Mouse (Mus musculus) CH12.LX (cell line): ENCODE data around the gene Msrb2. TPM values are rescaled to one million over a fixed set of nuclear protein-coding genes. Genes with fewer than 3 reads are reported as not detected.

ENCODE experiments used
- DNase-seq: peaks from one replicate; pipeline ENCODE4 v3.0.0-alpha.2; 2013; ENCODE audit errors: extremely low read depth
- H3K27ac ChIP-seq: 2 replicates; pipeline ENCODE4 v1.5.1; 2012; ENCODE audit warnings: low read depth, mild to moderate bottlenecking, control low read depth, moderate library complexity; ENCODE audit not compliant: insufficient read depth
- H3K27me3 ChIP-seq: replicated peaks from 2 replicates; pipeline ENCODE3; 2012; ENCODE audit warnings: inconsistent platforms
- H3K36me3 ChIP-seq, 2 experiments: replicated peaks in 1 of 2; 2 replicates each; pipeline versions ENCODE3 to v1.6.1; 2012; ENCODE audit warnings: inconsistent platforms in 1 of 2, low read length in 1 of 2, mild to moderate bottlenecking in 1 of 2, mixed read lengths in 1 of 2, moderate library complexity in 1 of 2; ENCODE audit not compliant: control insufficient read depth in 1 of 2, insufficient read depth in 1 of 2
- H3K4me1 ChIP-seq, 2 experiments: 2 replicates each; pipeline ENCODE4 v1.6.1; 2012; ENCODE audit warnings: inconsistent platforms in 1 of 2, moderate library complexity in 1 of 2; ENCODE audit not compliant: insufficient read depth in 2 of 2, control insufficient read depth in 1 of 2
- H3K4me2 ChIP-seq: 2 replicates; pipeline ENCODE4 v1.6.1; 2012; ENCODE audit warnings: low read depth, mild to moderate bottlenecking, control low read depth; ENCODE audit not compliant: poor library complexity, insufficient read depth, severe bottlenecking
- H3K4me3 ChIP-seq, 3 experiments: fragments of 150-350 bp in 1 of 3; sonication (generic) in 1 of 3; replicated peaks in 1 of 3; 2 replicates each; pipeline versions ENCODE3 to v1.5.1; 2011 to 2012; ENCODE audit warnings: low read depth in 2 of 3, low read length in 2 of 3, mild to moderate bottlenecking in 2 of 3, moderate library complexity in 2 of 3, control low read depth in 1 of 3, improper control_type of control experiment in 1 of 3, inconsistent platforms in 1 of 3, mixed read lengths in 1 of 3; ENCODE audit not compliant: poor library complexity in 1 of 3
- H3K79me2 ChIP-seq: replicated peaks from 2 replicates; pipeline ENCODE4 v1.6.1; 2012; ENCODE audit warnings: mild to moderate bottlenecking, moderate library complexity; ENCODE audit not compliant: control insufficient read depth, poor library complexity, insufficient read depth, severe bottlenecking; ENCODE audit errors: extremely low read depth
- H3K9ac ChIP-seq: 2 replicates; pipeline ENCODE4 v1.6.1; 2012; ENCODE audit warnings: low read depth, mild to moderate bottlenecking, control low read depth, moderate library complexity; ENCODE audit not compliant: insufficient read depth
- H3K9me3 ChIP-seq: replicated peaks from 2 replicates; pipeline ENCODE3; 2012; ENCODE audit warnings: low read length, inconsistent platforms, mixed read lengths
- CHD1 ChIP-seq: IDR thresholded peaks from 2 replicates; pipeline ENCODE4 v1.6.1; 2012; ENCODE audit warnings: low read depth, low read length, improper control_type of control experiment, inconsistent platforms
- CTCF ChIP-seq, 2 experiments: IDR thresholded peaks in 1 of 2; conservative IDR thresholded peaks in 1 of 2; 2 replicates each; pipeline ENCODE4 v1.5.1; 2011 to 2012; ENCODE audit warnings: low read depth in 2 of 2, low read length in 2 of 2, improper control_type of control experiment in 1 of 2, inconsistent platforms in 1 of 2, mild to moderate bottlenecking in 1 of 2, moderate library complexity in 1 of 2
- ELF1 ChIP-seq: IDR thresholded peaks from 2 replicates; pipeline ENCODE4 v1.6.1; 2014; ENCODE audit warnings: low read depth, mild to moderate bottlenecking, inconsistent platforms, low read length, improper control_type of control experiment
- ETS1 ChIP-seq: conservative IDR thresholded peaks from 2 replicates; pipeline ENCODE4 v1.6.1; 2012; ENCODE audit warnings: low read depth, mild to moderate bottlenecking, inconsistent platforms, low read length, improper control_type of control experiment, moderate library complexity
- GABPA ChIP-seq: IDR thresholded peaks from 2 replicates; pipeline ENCODE4 v1.6.1; 2012; ENCODE audit warnings: low read depth, low read length, improper control_type of control experiment, inconsistent platforms; ENCODE audit not compliant: insufficient replicate concordance
- KAT2A ChIP-seq: IDR thresholded peaks from 2 replicates; pipeline ENCODE4 v1.6.1; 2012; ENCODE audit warnings: low read length, improper control_type of control experiment, inconsistent platforms; ENCODE audit not compliant: insufficient replicate concordance
- MAZ ChIP-seq: IDR thresholded peaks from 2 replicates; pipeline ENCODE4 v1.6.1; 2012; ENCODE audit warnings: low read depth, mild to moderate bottlenecking, inconsistent platforms, low read length, improper control_type of control experiment, moderate library complexity
- MXI1 ChIP-seq: IDR thresholded peaks from 2 replicates; pipeline ENCODE4 v1.6.1; 2011; ENCODE audit warnings: mild to moderate bottlenecking, low read depth, low read length, improper control_type of control experiment
- MYC ChIP-seq: IDR thresholded peaks from 2 replicates; pipeline ENCODE4 v1.6.1; 2011; ENCODE audit warnings: low read depth, mild to moderate bottlenecking, improper control_type of control experiment, low read length
- RAD21 ChIP-seq: IDR thresholded peaks from 2 replicates; pipeline ENCODE4 v1.6.1; 2011; ENCODE audit warnings: low read depth, mild to moderate bottlenecking, low read length, improper control_type of control experiment, moderate library complexity
- SMC3 ChIP-seq: IDR thresholded peaks from 2 replicates; pipeline ENCODE4 v1.6.1; 2011; ENCODE audit warnings: low read depth, low read length, improper control_type of control experiment
- USF1 ChIP-seq: IDR thresholded peaks from 2 replicates; pipeline ENCODE4 v1.6.1; 2014; ENCODE audit warnings: low read depth, mild to moderate bottlenecking, inconsistent platforms, low read length, improper control_type of control experiment
- USF2 ChIP-seq: conservative IDR thresholded peaks from 2 replicates; pipeline ENCODE4 v1.6.1; 2011; ENCODE audit warnings: low read depth, low read length, improper control_type of control experiment
- ZKSCAN1 ChIP-seq: IDR thresholded peaks from 2 replicates; pipeline ENCODE4 v1.6.1; 2012; ENCODE audit warnings: low read depth, inconsistent platforms, low read length, improper control_type of control experiment, borderline replicate concordance
- dilution Hi-C: fragments of 300-500 bp; cut with MboI; formaldehyde crosslinking; loops from 2 replicates; pipeline ENCODE4 v1.14.3; 2020; ENCODE audit warnings: low sequenced_read_pairs; ENCODE audit not compliant: extremely low pct_unique_long_range_greater_than_20kb, extremely low pct_ligation_motif_present
- in situ Hi-C: fragments of 300-500 bp; cut with MboI; formaldehyde crosslinking; loops from 3 replicates; pipeline ENCODE4 v1.14.3; 2019; ENCODE audit warnings: low sequenced_read_pairs, low pct_ligation_motif_present, low pct_unique_long_range_greater_than_20kb, mixed read lengths
- polyA plus RNA-seq: library from polyadenylated mRNA; unstranded; fragments of >175 nt; gene quantifications from 2 replicates; pipeline ENCODE4 v1.2.1, GENCODE M21; 2012; ENCODE audit warnings: low read depth; ENCODE audit not compliant: insufficient read length
- total RNA-seq, 2 experiments: library from RNA; depleted of rRNA; stranded (reverse); fragments of 300-350 nt in 1 of 2; fragments of >200 nt in 1 of 2; gene quantifications; 2 replicates each; pipeline ENCODE4 v1.2.3; 2012 to 2014

Msrb2 gene
- total and polyA plus RNA-seq, 3 experiments = 9.0 to 27.8 (median 21.6) TPM

DNA sequence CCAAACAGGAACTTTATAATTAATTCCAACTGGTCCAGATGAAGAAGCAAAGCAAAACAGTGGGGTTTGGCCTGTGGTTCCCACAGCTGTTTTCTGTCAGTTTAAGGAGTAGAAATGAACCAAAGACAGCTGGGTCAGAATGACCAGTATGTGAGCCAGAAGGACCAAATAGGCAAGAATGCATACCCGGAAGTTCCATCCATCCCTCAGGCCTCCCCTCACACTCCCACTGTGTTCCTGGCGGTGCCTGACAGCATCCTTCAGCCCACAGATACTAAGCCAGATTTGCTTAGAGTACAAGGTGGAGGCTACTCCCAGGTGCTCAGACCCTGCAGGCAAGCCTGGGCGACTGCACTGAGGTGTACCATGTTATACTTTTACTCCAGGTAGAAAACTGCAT, 35.3 kb downstream of the Msrb2 start:
- Histone ChIP-seq H3K27ac (no peak overlapping the region), H3K4me2 (no peak overlapping the region), H3K9ac (no peak overlapping the region), H3K9me3 (peaks cover 2% of the 10 kb centered on the region), H3K27me3 (no peaks in the 10 kb centered on the region), H3K36me3 (no peaks in the 10 kb centered on the region), H3K79me2 (no peaks in the 10 kb centered on the region), H3K4me3 (no peak overlapping the region), H3K4me1 (0 out of 4 replicates have a peak, but pooled peaks cover 0 to 2% of the 10 kb centered on the region in 2 experiments)
- no peak for DNase-seq
- TF ChIP-seq USF2 = no peak
- in situ Hi-C loops = loop anchor here (25.0 kb wide), 1 partner anchor 306 kb away; no protein-coding TSS in a partner anchor
- dilution Hi-C loops = no loop called here

DNA sequence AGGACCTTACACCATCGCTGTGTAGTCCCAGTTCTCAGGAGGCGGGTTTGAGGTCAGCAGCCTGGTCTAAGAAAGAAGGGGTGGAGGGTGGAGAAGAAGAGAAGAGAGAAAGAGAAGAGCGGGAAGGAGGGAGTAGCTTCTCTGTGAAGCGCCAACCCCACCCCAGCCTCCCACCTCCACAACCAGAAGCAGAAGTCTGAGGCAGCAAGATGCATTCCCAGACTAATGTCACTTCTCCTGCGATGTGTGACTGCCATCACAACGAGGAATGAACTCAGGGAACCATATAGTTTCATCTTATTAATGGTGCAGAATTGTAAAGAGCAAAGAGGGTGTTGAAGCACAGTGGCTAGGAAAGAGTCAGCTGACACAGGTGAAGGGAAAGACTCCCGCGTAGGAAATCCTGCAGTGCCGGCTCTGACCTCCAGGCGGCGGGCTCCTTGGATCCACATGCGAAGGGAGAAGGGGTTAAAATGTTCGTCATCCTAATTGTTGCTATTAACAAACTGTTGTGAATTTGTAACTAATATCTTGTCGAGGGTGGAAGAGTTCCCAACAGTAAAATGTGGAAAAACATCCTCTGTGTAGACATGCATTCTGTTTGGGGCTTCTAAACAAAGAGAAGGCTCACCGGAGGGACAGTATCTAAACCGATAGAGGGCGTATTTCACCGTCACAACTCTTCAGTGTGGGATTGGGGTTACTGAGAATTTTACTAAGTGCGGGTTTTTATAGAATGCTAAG, 43.2 kb downstream of the Msrb2 start:
- Histone ChIP-seq H3K79me2 (no peaks in the 10 kb centered on the region), H3K36me3 (no peaks in the 10 kb centered on the region), H3K9me3 (peaks cover 2% of the 10 kb centered on the region), H3K9ac (peak overlapping the region; percentile 57; the same call in 1 of the 2 replicates), H3K27ac (no peak overlapping the region), H3K27me3 (no peaks in the 10 kb centered on the region), H3K4me1 (no peaks in the 10 kb centered on the region), H3K4me3 (peak overlapping the region; percentile 16 to 43 (median 31)), H3K4me2 (peak overlapping the region; percentile 96)
- in situ Hi-C loops = loop anchor here (5.0 to 25.0 kb wide), 3 partner anchors 103 to 480 kb away; no protein-coding TSS in a partner anchor
- dilution Hi-C loops = no loop called here
- peak; percentile 17; the same call in 1 of the 2 replicates for TF ChIP-seq SMC3
- TF ChIP-seq MXI1 = no peak
- TF ChIP-seq USF1 = peak; percentile 15; the same call in 1 of the 2 replicates
- peak; percentile 78 to 85 for TF ChIP-seq CTCF (conservative IDR thresholded peaks at IDR 0.05 in 1 of 2, IDR thresholded peaks at IDR 0.05 in 1 of 2; ENCODE audit: low read depth in 2 of 2, low read length in 2 of 2)
- TF ChIP-seq ELF1 = no peak
- TF ChIP-seq ETS1 = no peak
- no peak for TF ChIP-seq GABPA
- no peak for TF ChIP-seq ZKSCAN1
- peak; percentile 65 for DNase-seq

DNA sequence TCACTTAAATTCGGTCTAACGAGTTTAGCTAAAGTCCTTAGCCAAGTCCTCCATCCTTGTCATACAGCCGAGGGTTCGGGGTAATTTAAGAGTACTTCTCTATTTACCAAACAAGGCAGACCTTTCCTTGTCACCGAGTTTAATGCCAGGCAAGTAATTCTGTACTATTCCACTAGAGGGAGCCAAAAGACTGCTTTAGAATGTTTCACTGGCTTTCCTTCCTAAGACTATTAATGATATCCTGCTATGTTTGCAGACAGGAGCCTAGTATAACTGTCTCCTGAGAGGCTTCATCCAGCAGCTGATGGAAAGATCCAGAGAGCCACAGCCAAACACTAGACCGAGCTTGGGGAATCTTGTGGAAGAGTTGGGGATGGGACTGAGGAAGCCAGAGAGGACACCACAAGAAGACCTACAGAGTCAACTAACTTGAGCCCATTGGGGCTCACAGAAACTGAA, 43.9 kb downstream of the Msrb2 start:
- H3K27me3 ChIP-seq = no peaks in the 10 kb centered on the region
- DNase-seq = peak; percentile 82
- TF ChIP-seq MYC (0 out of 2 replicates have a peak, but pooled peaks have one; percentile 64), RAD21 (peak; percentile 91), MAZ (no peak), KAT2A (no peak), CTCF (conservative IDR thresholded peaks at IDR 0.05 in 1 of 2, IDR thresholded peaks at IDR 0.05 in 1 of 2; ENCODE audit: low read depth in 2 of 2, low read length in 2 of 2) (peak; percentile 83 to 84; a peak in 3 of 4 replicates), CHD1 (no peak), SMC3 (peak; percentile 62)
- TF ChIP-seq, all 38 proteins: peak for 4
- Histone ChIP-seq H3K27ac (no peak overlapping the region), H3K9me3 (peaks cover 2% of the 10 kb centered on the region), H3K79me2 (no peaks in the 10 kb centered on the region), H3K4me2 (peak overlapping the region; percentile 96), H3K4me3 (peak overlapping the region in 2 of 3 experiments; percentile 16 to 43), H3K4me1 (no peaks in the 10 kb centered on the region), H3K36me3 (no peaks in the 10 kb centered on the region), H3K9ac (peak overlapping the region; percentile 57; the same call in 1 of the 2 replicates)
- in situ Hi-C loops (loop anchor here (10.0 to 25.0 kb wide), 2 partner anchors 297 to 480 kb away; no protein-coding TSS in a partner anchor), dilution Hi-C loops (no loop called here)
